Mouse (Mus musculus) MEL (cell line): Measurements from ENCODE around the gene Ctxn2.

Experiments used
- CHD1 ChIP-seq: IDR thresholded peaks from 2 replicates; pipeline ENCODE4 v1.6.1; 2012; ENCODE audit warnings: low read depth, mild to moderate bottlenecking, inconsistent platforms, low read length, improper control_type of control experiment
- CTCF ChIP-seq, 3 experiments: IDR thresholded peaks in 2 of 3; conservative IDR thresholded peaks in 1 of 3; 2 replicates each; pipeline ENCODE4 v1.5.1; 2011 to 2012; ENCODE audit warnings: low read length in 3 of 3, low read depth in 2 of 3, mild to moderate bottlenecking in 2 of 3, improper control_type of control experiment in 1 of 3, inconsistent platforms in 1 of 3, mixed read lengths in 1 of 3, moderate library complexity in 1 of 3; ENCODE audit not compliant: control insufficient read depth in 1 of 3, insufficient read depth in 1 of 3, poor library complexity in 1 of 3, severe bottlenecking in 1 of 3
- EP300 ChIP-seq, 2 experiments: IDR thresholded peaks; 2 replicates each; pipeline ENCODE4 v1.6.1; 2011; ENCODE audit warnings: improper control_type of control experiment in 2 of 2, low read length in 2 of 2, low read depth in 1 of 2, mild to moderate bottlenecking in 1 of 2
- MAFK ChIP-seq: IDR thresholded peaks from 2 replicates; pipeline ENCODE4 v1.6.1; 2011; ENCODE audit warnings: low read depth, mild to moderate bottlenecking, low read length, improper control_type of control experiment, borderline replicate concordance
- POLR2AphosphoS5 ChIP-seq: IDR thresholded peaks from 2 replicates; pipeline ENCODE4 v1.6.1; 2012; ENCODE audit warnings: low read depth, borderline replicate concordance, mild to moderate bottlenecking, inconsistent platforms, low read length, moderate library complexity, mixed read lengths
- SIN3A ChIP-seq: IDR thresholded peaks from 2 replicates; pipeline ENCODE4 v1.6.1; 2012; ENCODE audit warnings: low read length, improper control_type of control experiment, inconsistent platforms
- TAL1 ChIP-seq: IDR thresholded peaks from 2 replicates; pipeline ENCODE4 v1.6.1; 2012; ENCODE audit warnings: mild to moderate bottlenecking, inconsistent platforms, low read length, moderate library complexity, mixed read lengths
- TCF12 ChIP-seq: IDR thresholded peaks from 2 replicates; pipeline ENCODE4 v1.6.1; 2014; ENCODE audit warnings: low read depth, mild to moderate bottlenecking, inconsistent platforms, low read length, improper control_type of control experiment, moderate library complexity
- ZNF384 ChIP-seq: IDR thresholded peaks from 2 replicates; pipeline ENCODE4 v1.6.1; 2012; ENCODE audit warnings: low read depth, mild to moderate bottlenecking, inconsistent platforms, low read length, improper control_type of control experiment

DNA sequence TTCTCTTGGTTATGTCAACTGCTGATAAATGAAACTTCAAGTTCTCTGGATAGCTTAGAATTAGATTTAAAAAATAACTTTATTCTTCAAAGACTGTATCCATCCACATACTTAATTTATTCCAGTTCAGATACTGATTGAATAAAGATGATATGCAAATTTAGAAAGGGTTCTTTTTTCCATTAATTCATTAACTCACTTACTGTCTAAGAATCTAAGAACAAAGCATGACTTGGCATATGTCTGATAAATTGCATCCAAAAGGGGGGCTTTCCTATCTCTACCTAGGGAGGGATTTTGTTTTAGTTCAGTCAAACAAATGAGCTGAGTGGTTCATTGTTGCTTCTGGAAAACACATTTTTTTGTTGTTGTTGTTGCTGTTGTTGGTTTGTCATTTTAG lies 5.8 kb downstream of the Ctxn2 start:
- no peak for TF ChIP-seq CHD1
- no peak for TF ChIP-seq CTCF (IDR thresholded peaks at IDR 0.05 in 2 of 3, conservative IDR thresholded peaks at IDR 0.05 in 1 of 3; ENCODE audit: control insufficient read depth in 1 of 3, insufficient read depth in 1 of 3, low read depth in 2 of 3, low read length in 3 of 3, poor library complexity in 1 of 3, severe bottlenecking in 1 of 3)
- TF ChIP-seq SIN3A = no peak
- TF ChIP-seq TCF12 = no peak
- TF ChIP-seq MAFK = no peak
- TF ChIP-seq EP300 (IDR thresholded peaks at IDR 0.05; ENCODE audit: low read depth in 1 of 2, low read length in 2 of 2) = no peak
- TF ChIP-seq POLR2AphosphoS5 = no peak
- no peak for TF ChIP-seq ZNF384
- TF ChIP-seq TAL1 = no peak
